Mouse (Mus musculus) T-helper 17 cell (primary cell): ENCODE results near the gene Cstf3.

ENCODE experiments used
- in situ Hi-C, 2 experiments: fragments of 300-600 bp; cut with MboI, MseI; formaldehyde crosslinking; loops; 1 replicate in 1 of 2; 2 replicates in 1 of 2; pipeline ENCODE4 v1.15.1; 2025; ENCODE audit warnings: high pct_unique_total_duplicates in 2 of 2

Cstf3 gene

GRCm38 (mm10) chr2:104595063-104595462 is 4.7 kb downstream of the Cstf3 start:
- in situ Hi-C loops, result no loop called here

GRCm38 (mm10) chr2:104603431-104603830 is 13.1 kb downstream of the Cstf3 start:
- in situ Hi-C loops, result loop anchor here in 1 of 2 experiments (10.0 kb wide), 1 partner anchor 1071 kb away; no protein-coding TSS in a partner anchor

GRCm38 (mm10) chr2:104604718-104605117 is 14.4 kb downstream of the Cstf3 start:
- in situ Hi-C loops, result loop anchor here in 1 of 2 experiments (10.0 kb wide), 1 partner anchor 1070 kb away; no protein-coding TSS in a partner anchor

- in situ Hi-C loops, result loop anchor here in 1 of 2 experiments (10.0 kb wide), 1 partner anchor 1069 kb away; no protein-coding TSS in a partner anchor
Observed at GRCm38 (mm10) chr2:104605560-104605959, 15.2 kb downstream of the Cstf3 start.

GRCm38 (mm10) chr2:104614786-104615185 is 24.5 kb downstream of the Cstf3 start:
- in situ Hi-C loops, result no loop called here

GRCm38 (mm10) chr2:104615985-104616711 is 25.8 kb downstream of the Cstf3 start:
- in situ Hi-C loops, result no loop called here

- in situ Hi-C loops, result no loop called here
Observed at GRCm38 (mm10) chr2:104658659-104659058, 68.3 kb downstream of the Cstf3 start.

- in situ Hi-C loops, result no loop called here
Observed at GRCm38 (mm10) chr2:104663372-104664100, 73.2 kb downstream of the Cstf3 start.

GRCm38 (mm10) chr2:104669122-104669804 is 78.9 kb downstream of the Cstf3 start:
- in situ Hi-C loops, result no loop called here

GRCm38 (mm10) chr2:104671724-104672123 is 81.4 kb downstream of the Cstf3 start:
- in situ Hi-C loops, result no loop called here

GRCm38 (mm10) chr2:104677326-104677725 is 87.0 kb downstream of the Cstf3 start:
- in situ Hi-C loops, result no loop called here

GRCm38 (mm10) chr2:104684771-104685170 is 94.4 kb downstream of the Cstf3 start:
- in situ Hi-C loops, result loop anchor here in 1 of 2 experiments (5.0 kb wide), 1 partner anchor 68 kb away; no protein-coding TSS in a partner anchor

- in situ Hi-C loops, result loop anchor here in 1 of 2 experiments (5.0 kb wide), 1 partner anchor 67 kb away; no protein-coding TSS in a partner anchor
Observed at GRCm38 (mm10) chr2:104685418-104685817, 95.1 kb downstream of the Cstf3 start.

- in situ Hi-C loops, result loop anchor here in 1 of 2 experiments (5.0 kb wide), 1 partner anchor 65 kb away; no protein-coding TSS in a partner anchor
Observed at GRCm38 (mm10) chr2:104687261-104687660, 96.9 kb downstream of the Cstf3 start.

GRCm38 (mm10) chr2:104688321-104688720 is 98.0 kb downstream of the Cstf3 start:
- in situ Hi-C loops, result loop anchor here in 1 of 2 experiments (5.0 kb wide), 1 partner anchor 64 kb away; no protein-coding TSS in a partner anchor

GRCm38 (mm10) chr2:104688724-104689123 is 98.4 kb downstream of the Cstf3 start:
- in situ Hi-C loops, result loop anchor here in 1 of 2 experiments (5.0 kb wide), 1 partner anchor 64 kb away; no protein-coding TSS in a partner anchor

GRCm38 (mm10) chr2:104690720-104691119 is 100.4 kb downstream of the Cstf3 start:
- in situ Hi-C loops, result no loop called here

GRCm38 (mm10) chr2:104692551-104692950 is 102.2 kb downstream of the Cstf3 start:
- in situ Hi-C loops, result no loop called here

GRCm38 (mm10) chr2:104699659-104700058 is 109.3 kb downstream of the Cstf3 start:
- in situ Hi-C loops, result no loop called here

GRCm38 (mm10) chr2:104703158-104703557 is 112.8 kb downstream of the Cstf3 start:
- in situ Hi-C loops, result no loop called here

- in situ Hi-C loops, result no loop called here
Observed at GRCm38 (mm10) chr2:104704355-104704754, 114.0 kb downstream of the Cstf3 start.
